Mouse (Mus musculus) mesoderm, embryonic 11.5 days (tissue): Measurements from ENCODE around the gene Pidd1.

Source experiments
- DNase-seq: peaks from one replicate; pipeline ENCODE4 v3.0.0-alpha.2; 2012; ENCODE audit warnings: low read depth, low spot score

Pidd1 gene

GRCm38 (mm10) chr7:141435856-141436522 is 7.8 kb downstream of the Pidd1 start:
- DNase-seq: no peak

- no peak for DNase-seq
Observed at GRCm38 (mm10) chr7:141435129-141435855, 8.5 kb downstream of the Pidd1 start.

GRCm38 (mm10) chr7:141434464-141434863 is 9.4 kb downstream of the Pidd1 start:
- no peak for DNase-seq

GRCm38 (mm10) chr7:141433517-141434400 is 10.1 kb downstream of the Pidd1 start:
- no peak for DNase-seq

GRCm38 (mm10) chr7:141432741-141433516 is 10.9 kb downstream of the Pidd1 start:
- DNase-seq: no peak

GRCm38 (mm10) chr7:141432186-141432611 is 11.6 kb downstream of the Pidd1 start:
- no peak for DNase-seq

GRCm38 (mm10) chr7:141431434-141432185 is 12.2 kb downstream of the Pidd1 start:
- DNase-seq: no peak

- no peak for DNase-seq
Observed at GRCm38 (mm10) chr7:141430585-141431240, 13.1 kb downstream of the Pidd1 start.

- no peak for DNase-seq
Observed at GRCm38 (mm10) chr7:141429840-141430584, 13.8 kb downstream of the Pidd1 start.

- DNase-seq: peak; percentile 82
Observed at GRCm38 (mm10) chr7:141429310-141429709, 14.5 kb downstream of the Pidd1 start, which contains the start of gene Cend1. Cend1 (minus strand) TSS chr7:141429491.

- no peak for DNase-seq
Observed at GRCm38 (mm10) chr7:141428701-141429100, 15.1 kb downstream of the Pidd1 start.

GRCm38 (mm10) chr7:141426948-141427730 is 16.7 kb downstream of the Pidd1 start:
- no peak for DNase-seq

- no peak for DNase-seq
Observed at GRCm38 (mm10) chr7:141423811-141424210, 20.0 kb downstream of the Pidd1 start.

GRCm38 (mm10) chr7:141420030-141420702 is 23.7 kb downstream of the Pidd1 start:
- no peak for DNase-seq

GRCm38 (mm10) chr7:141418970-141419369 is 24.9 kb downstream of the Pidd1 start:
- DNase-seq: no peak

- no peak for DNase-seq
Observed at GRCm38 (mm10) chr7:141417731-141418681, 25.8 kb downstream of the Pidd1 start.
